Mouse (Mus musculus) forebrain, postnatal 0 days (tissue): ENCODE measurements at regions not wholly inside any gene's neighbourhood (a gene's known extent, or its start where the extent isn't known, plus 50 kb on each side); places are given as distances from the start of the nearest gene placed in this dataset.
A peak's percentile ranks its signal among the peaks of the same experiment; 100 is the strongest.

ENCODE experiments used
- ATAC-seq: fragments of 200-750 bp; cut with Nextera tagmentation; 2 replicates; pipeline ENCODE4 v1.8.0; 2017; ENCODE audit warnings: mild to moderate bottlenecking, moderate library complexity
- DNase-seq: peaks from one replicate; pipeline ENCODE4 v3.0.0-alpha.2; 2015
- H3K27ac ChIP-seq: fragments of 300-500 bp; sonication (generic); 2 replicates; pipeline ENCODE4 v1.5.1; 2014; ENCODE audit warnings: low read depth, mild to moderate bottlenecking, antibody characterized with exemption, low read length, moderate library complexity, mixed read lengths
- H3K27me3 ChIP-seq: fragments of 300-500 bp; sonication (generic); 2 replicates; pipeline ENCODE4 v1.6.1; 2014; ENCODE audit warnings: mild to moderate bottlenecking, low read length, mixed read lengths; ENCODE audit not compliant: insufficient read depth
- H3K36me3 ChIP-seq: fragments of 300-500 bp; sonication (generic); 2 replicates; pipeline ENCODE4 v1.6.1; 2014; ENCODE audit warnings: mild to moderate bottlenecking, moderate library complexity; ENCODE audit not compliant: insufficient read depth
- H3K4me1 ChIP-seq: fragments of 300-500 bp; sonication (generic); 2 replicates; pipeline ENCODE4 v1.6.1; 2014; ENCODE audit warnings: antibody characterized with exemption; ENCODE audit not compliant: insufficient read depth
- H3K4me2 ChIP-seq: fragments of 300-500 bp; sonication (generic); 2 replicates; pipeline ENCODE4 v1.6.1; 2014; ENCODE audit warnings: low read depth, mild to moderate bottlenecking, moderate library complexity
- H3K4me3 ChIP-seq: fragments of 300-500 bp; sonication (generic); 2 replicates; pipeline ENCODE4 v1.5.1; 2014; ENCODE audit warnings: low read depth, low read length, mixed read lengths
- H3K9ac ChIP-seq: fragments of 300-500 bp; sonication (generic); 2 replicates; pipeline ENCODE4 v1.6.1; 2014; ENCODE audit warnings: mild to moderate bottlenecking
- H3K9me3 ChIP-seq: fragments of 300-500 bp; sonication (generic); 2 replicates; pipeline ENCODE4 v1.6.1; 2016; ENCODE audit warnings: low read length
- CTCF ChIP-seq: sonication (generic); IDR thresholded peaks from 2 replicates; pipeline ENCODE4 v1.5.1; 2016; ENCODE audit warnings: antibody characterized with exemption, control low read depth, low read depth
- WGBS: fragments of 180-500 bp; shearing (Covaris S2); extraction: QIAGEN DNeasy Blood & Tissue Kit; methylation state at CpG from one replicate; pipeline ENCODE4 v1.1.7; 2014; 5-methylcytosine and 5-hydroxymethylcytosine counted together

DNA sequence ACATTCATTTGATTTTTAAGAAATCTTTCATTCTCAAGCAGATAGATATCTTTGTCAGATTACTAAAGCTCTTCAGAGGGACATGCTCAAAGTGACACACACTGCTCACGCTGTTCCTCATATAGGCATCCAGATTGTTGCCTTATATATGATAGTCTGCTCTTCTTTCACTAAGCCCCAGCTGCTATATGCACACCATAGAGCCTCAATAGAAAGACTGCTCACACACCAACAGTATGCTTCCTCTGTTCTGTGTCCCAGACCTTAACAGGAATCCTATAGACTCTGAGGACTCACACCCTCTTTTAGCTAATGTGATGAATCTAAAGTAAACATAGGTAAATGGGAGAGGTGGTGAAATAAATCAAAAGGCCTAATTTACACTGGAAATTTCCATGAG lies 561.8 kb downstream of the Smarca1 start:
- 76% methylated on average over 1 of the region's 1 CpGs for WGBS

DNA sequence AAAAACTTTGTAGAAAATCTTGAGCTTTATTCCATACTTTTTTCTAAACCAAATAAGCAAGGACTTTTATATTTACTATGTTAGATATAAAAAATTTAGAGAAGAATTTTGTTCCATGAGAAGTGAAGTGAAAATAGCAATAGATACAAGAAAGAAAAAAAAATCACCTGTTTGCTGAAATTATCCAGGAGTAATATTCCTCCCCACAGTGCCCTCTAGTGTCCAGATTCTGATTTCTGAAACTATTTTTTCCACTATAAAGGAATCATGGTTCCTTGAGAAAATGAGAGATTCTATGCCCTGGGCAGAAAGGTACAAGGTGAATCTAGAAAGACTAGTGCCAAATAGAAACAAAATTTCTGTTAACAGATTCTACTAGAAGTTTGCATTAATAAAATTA lies 564.0 kb downstream of the Smarca1 start:
- ATAC-seq (no peak), DNase-seq (peak; percentile 57)
- Histone ChIP-seq H3K27me3 (no peaks in the 10 kb centered on the region), H3K4me3 (no peak overlapping the region), H3K4me1 (no peaks in the 10 kb centered on the region), H3K9ac (no peak overlapping the region), H3K9me3 (no peaks in the 10 kb centered on the region), H3K4me2 (no peak overlapping the region), H3K27ac (no peak overlapping the region), H3K36me3 (no peaks in the 10 kb centered on the region)
- TF ChIP-seq CTCF = peak; percentile 33

More for the DNA sequence above, 561.8 kb downstream of the Smarca1 start:
- no peaks in the 10 kb centered on the region for H3K27me3 ChIP-seq
- H3K4me2 ChIP-seq = no peak overlapping the region
- H3K4me3 ChIP-seq = no peak overlapping the region
- H3K4me1 ChIP-seq = no peaks in the 10 kb centered on the region
- ATAC-seq = peak; percentile 71
- no peak for DNase-seq
- no peak overlapping the region for H3K9ac ChIP-seq
- H3K9me3 ChIP-seq = no peaks in the 10 kb centered on the region
- H3K36me3 ChIP-seq = no peaks in the 10 kb centered on the region
- H3K27ac ChIP-seq = no peak overlapping the region
- TF ChIP-seq CTCF = no peak

DNA sequence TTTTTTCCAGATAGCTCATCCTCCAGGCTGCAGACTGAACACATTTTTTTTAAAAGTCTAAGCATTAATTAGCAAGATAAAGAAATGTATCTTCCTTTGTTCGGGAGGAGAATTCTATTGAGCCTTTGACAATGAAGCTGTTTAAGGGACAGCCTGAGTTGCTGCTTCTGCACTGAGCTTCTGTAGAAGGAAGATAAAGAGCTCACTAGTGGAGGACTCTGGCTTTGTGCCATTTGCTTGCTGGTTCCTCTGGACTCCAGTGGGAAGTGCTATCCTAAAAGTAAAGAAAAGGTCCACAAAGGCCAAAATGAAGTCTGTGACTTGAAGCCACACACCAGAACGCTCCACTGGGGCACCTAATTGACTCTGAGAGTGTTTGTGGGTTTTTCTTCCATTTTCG lies 577.0 kb downstream of the Smarca1 start:
- DNase-seq = no peak
- Histone ChIP-seq H3K4me1 (no peaks in the 10 kb centered on the region), H3K27me3 (no peaks in the 10 kb centered on the region), H3K27ac (no peak overlapping the region), H3K9ac (no peak overlapping the region), H3K36me3 (no peaks in the 10 kb centered on the region), H3K4me3 (no peak overlapping the region), H3K9me3 (no peaks in the 10 kb centered on the region), H3K4me2 (no peak overlapping the region)
- TF ChIP-seq CTCF = no peak
- ATAC-seq = no peak
- 47% methylated on average over 3 of the region's 3 CpGs for WGBS

DNA sequence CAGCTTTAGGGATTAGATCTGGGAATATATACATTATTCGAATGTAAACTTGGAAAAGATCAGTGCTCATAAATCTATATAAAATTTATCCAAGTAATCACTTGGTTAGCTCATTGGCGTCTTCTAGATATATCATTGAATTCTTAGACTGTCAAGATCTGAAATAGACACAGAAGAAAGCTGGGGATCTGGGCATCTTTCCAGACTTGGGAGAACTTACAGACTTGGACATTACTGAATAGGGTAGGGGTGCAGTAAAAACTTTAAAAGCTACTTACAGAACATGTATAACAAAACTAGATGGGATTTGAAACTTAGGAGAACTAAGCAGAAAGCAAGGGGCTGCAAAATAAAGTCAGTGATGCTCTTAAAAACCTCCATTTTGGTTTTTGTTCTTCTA lies 585.6 kb downstream of the Smarca1 start:
- WGBS = 67% methylated on average over 2 of the region's 2 CpGs
- no peak overlapping the region for H3K9ac ChIP-seq
- no peaks in the 10 kb centered on the region for H3K27me3 ChIP-seq
- ATAC-seq (no peak), DNase-seq (no peak)
- no peak for TF ChIP-seq CTCF
- no peak overlapping the region for H3K4me2 ChIP-seq
- H3K27ac ChIP-seq = no peak overlapping the region
- no peaks in the 10 kb centered on the region for H3K36me3 ChIP-seq
- no peaks in the 10 kb centered on the region for H3K9me3 ChIP-seq
- H3K4me1 ChIP-seq = no peaks in the 10 kb centered on the region
- no peak overlapping the region for H3K4me3 ChIP-seq

DNA sequence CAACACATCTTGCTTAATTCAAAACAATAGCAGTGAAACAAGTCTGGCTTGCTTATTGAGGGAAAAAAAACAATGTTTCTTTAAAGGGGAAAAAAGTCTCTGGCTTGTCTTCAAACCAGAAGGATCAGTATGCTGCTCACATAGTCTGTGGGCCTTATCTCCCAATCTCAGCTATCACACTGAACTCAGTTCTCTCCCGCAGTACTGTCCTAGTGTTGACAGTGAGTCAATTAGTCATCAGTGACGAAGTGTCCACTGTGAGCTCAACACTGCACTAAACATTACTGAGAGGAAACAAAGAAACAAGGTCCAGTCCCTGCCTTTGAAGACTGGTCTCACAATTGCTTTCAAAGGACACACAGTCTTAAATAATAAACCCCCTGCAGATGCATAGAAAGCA lies 589.2 kb downstream of the Smarca1 start:
- H3K9ac ChIP-seq = no peak overlapping the region
- no peaks in the 10 kb centered on the region for H3K9me3 ChIP-seq
- TF ChIP-seq CTCF = no peak
- no peaks in the 10 kb centered on the region for H3K27me3 ChIP-seq
- H3K4me1 ChIP-seq = no peaks in the 10 kb centered on the region
- no peaks in the 10 kb centered on the region for H3K36me3 ChIP-seq
- no peak overlapping the region for H3K4me2 ChIP-seq
- no peak overlapping the region for H3K4me3 ChIP-seq
- no peak overlapping the region for H3K27ac ChIP-seq
- 29% methylated on average over 2 of the region's 2 CpGs for whole genome bisulfite sequencing
- ATAC-seq = no peak; the same call in 1 of the 2 replicates
- no peak for DNase-seq

DNA sequence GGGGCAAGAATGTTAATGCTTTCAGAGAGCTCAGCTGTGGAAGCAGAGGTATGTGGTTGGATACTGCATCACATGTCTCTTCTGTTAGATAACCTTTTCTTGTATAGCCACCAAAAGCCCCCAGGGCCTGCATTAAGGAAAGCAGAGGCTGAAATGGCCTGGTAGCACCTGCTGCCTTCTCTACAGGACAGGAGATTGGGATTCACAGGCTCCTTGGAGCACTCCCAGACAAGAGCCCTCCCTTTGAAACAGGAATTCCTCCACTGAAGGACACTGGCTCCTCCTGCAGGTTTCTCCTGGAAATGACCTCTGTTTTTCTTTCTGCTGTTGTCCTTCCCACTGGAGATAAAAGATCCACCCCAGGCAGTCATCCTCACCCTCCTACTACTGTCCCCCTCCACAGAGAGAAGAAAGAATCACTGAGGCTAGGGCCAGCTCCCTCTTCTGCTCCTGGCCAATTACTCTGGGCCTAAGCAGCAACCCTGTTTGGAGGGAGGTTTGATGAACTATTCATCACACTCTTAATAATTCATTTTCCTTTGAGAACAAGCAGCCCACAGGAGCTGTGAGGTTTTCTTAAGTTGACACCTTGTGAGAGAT lies 600.1 kb downstream of the Smarca1 start:
- H3K36me3 ChIP-seq = no peaks in the 10 kb centered on the region
- no peak overlapping the region for H3K4me2 ChIP-seq
- no peak overlapping the region for H3K9ac ChIP-seq
- H3K27ac ChIP-seq = no peak overlapping the region
- TF ChIP-seq CTCF = peak; percentile 61
- DNase-seq (peak; percentile 58), ATAC-seq (0 out of 2 replicates have a peak, but pooled peaks have one; percentile 32)
- H3K27me3 ChIP-seq = no peaks in the 10 kb centered on the region
- no peak overlapping the region for H3K4me3 ChIP-seq
- H3K9me3 ChIP-seq = no peaks in the 10 kb centered on the region
- H3K4me1 ChIP-seq = no peaks in the 10 kb centered on the region
